Mouse (Mus musculus) lung, adult 2 months (tissue): ENCODE results near the gene Pdgfb. TPM values are rescaled to one million over a fixed set of nuclear protein-coding genes. Genes with fewer than 3 reads are reported as not detected.

Experiments used
- DNase-seq: peaks from one replicate; pipeline ENCODE4 v3.0.0; 2022
- H3K4me1 ChIP-seq: fragments of 200-500 bp; 2 replicates; pipeline ENCODE4 v1.6.1; 2011; ENCODE audit warnings: low read length; ENCODE audit not compliant: control insufficient read depth, insufficient read depth
- H3K4me3 ChIP-seq: fragments of 200-500 bp; replicated peaks from 2 replicates; pipeline ENCODE3; 2011; ENCODE audit warnings: low read depth, mild to moderate bottlenecking, control low read depth, low read length; ENCODE audit errors: extremely low read depth
- CTCF ChIP-seq: fragments of 200-500 bp; IDR thresholded peaks from 2 replicates; pipeline ENCODE4 v1.5.1; 2011; ENCODE audit warnings: mild to moderate bottlenecking, low read length, control low read depth; ENCODE audit not compliant: insufficient read depth
- POLR2A ChIP-seq: fragments of 200-500 bp; IDR thresholded peaks from 2 replicates; pipeline ENCODE4 v1.6.1; 2011; ENCODE audit warnings: low read depth, mild to moderate bottlenecking, control low read depth, low read length, borderline replicate concordance; ENCODE audit errors: extremely low read depth
- WGBS: fragments of 180-500 bp; shearing (Covaris S2); methylation state at CpG from one replicate; pipeline ENCODE4 v1.1.7; 2018; 5-methylcytosine and 5-hydroxymethylcytosine counted together
- polyA plus RNA-seq: library from polyadenylated mRNA; depleted of rRNA; stranded (reverse); fragments of >200 nt; gene quantifications from 2 replicates; pipeline ENCODE4 v1.2.3, GENCODE M21; 2012

Pdgfb gene
- polyA plus RNA-seq, 1 experiment, result 155 TPM

- peak; percentile 56 for DNase-seq
- TF ChIP-seq POLR2A (no peak), CTCF (no peak)
- WGBS, result under 1% methylated on average over 36 of the region's 36 CpGs
- H3K4me3 ChIP-seq, result peak overlapping the region; percentile 75
- H3K4me1 ChIP-seq, result peaks cover 12% of the 10 kb centered on the region
Observed at GRCm38 (mm10) chr15:80013256-80014030, 1.3 kb downstream of the Pdgfb start.

- peak overlapping the region; percentile 75 for H3K4me3 ChIP-seq
- under 1% methylated on average over 58 of the region's 60 CpGs for whole genome bisulfite sequencing
- peaks cover 12% of the 10 kb centered on the region for H3K4me1 ChIP-seq
- no peak for TF ChIP-seq CTCF
- peak; percentile 77; the same call in 1 of the 2 replicates for TF ChIP-seq POLR2A
- DNase-seq, result peak; percentile 87
Observed at GRCm38 (mm10) chr15:80012527-80013201, 2.1 kb downstream of the Pdgfb start.

- TF ChIP-seq CTCF (no peak), POLR2A (0 out of 2 replicates have a peak, but pooled peaks have one; percentile 6)
- DNase-seq, result peak; percentile 46
- Histone ChIP-seq H3K4me3 (peak overlapping the region; percentile 75), H3K4me1 (peaks cover 12% of the 10 kb centered on the region)
- WGBS, result 2% methylated on average over 56 of the region's 56 CpGs
Observed at GRCm38 (mm10) chr15:80011778-80012526, 2.8 kb downstream of the Pdgfb start.

GRCm38 (mm10) chr15:80011194-80011593 lies 3.6 kb downstream of the Pdgfb start:
- 30% methylated on average over 6 of the region's 6 CpGs for WGBS
- no peak for TF ChIP-seq CTCF
- no peak for DNase-seq
- H3K4me3 ChIP-seq, result peak overlapping the region; percentile 75
- peaks cover 12% of the 10 kb centered on the region for H3K4me1 ChIP-seq

- WGBS, result 12% methylated on average over 7 of the region's 7 CpGs
- Histone ChIP-seq H3K4me1 (peaks cover 13% of the 10 kb centered on the region), H3K4me3 (peak overlapping the region; percentile 1)
- peak; percentile 44 for DNase-seq
- TF ChIP-seq CTCF (no peak), POLR2A (0 out of 2 replicates have a peak, but pooled peaks have one; percentile 14)
Observed at GRCm38 (mm10) chr15:80010182-80010558, 4.6 kb downstream of the Pdgfb start.

- peak; percentile 41 for DNase-seq
- H3K4me3 ChIP-seq, result no peak overlapping the region
- 23% methylated on average over 10 of the region's 12 CpGs for WGBS
Observed at GRCm38 (mm10) chr15:80009421-80010181, 5.2 kb downstream of the Pdgfb start.

GRCm38 (mm10) chr15:80008461-80008860 lies 6.3 kb downstream of the Pdgfb start:
- Histone ChIP-seq H3K4me3 (no peak overlapping the region), H3K4me1 (peaks cover 21% of the 10 kb centered on the region)
- DNase-seq, result no peak
- TF ChIP-seq CTCF (no peak), POLR2A (no peak)
- 69% methylated on average over 6 of the region's 6 CpGs for WGBS

More at GRCm38 (mm10) chr15:80009421-80010181, 5.2 kb downstream of the Pdgfb start:
- H3K4me1 ChIP-seq, result peaks cover 11% of the 10 kb centered on the region
- TF ChIP-seq CTCF (no peak), POLR2A (no peak)

GRCm38 (mm10) chr15:80006156-80006555 lies 8.6 kb downstream of the Pdgfb start:
- WGBS, result 14% methylated on average over 7 of the region's 7 CpGs
- DNase-seq, result no peak
- TF ChIP-seq POLR2A (no peak), CTCF (no peak)
- Histone ChIP-seq H3K4me1 (peaks cover 24% of the 10 kb centered on the region), H3K4me3 (no peak overlapping the region)

GRCm38 (mm10) chr15:80005436-80005835 lies 9.3 kb downstream of the Pdgfb start:
- TF ChIP-seq CTCF (no peak), POLR2A (no peak)
- no peak for DNase-seq
- 40% methylated on average over 10 of the region's 10 CpGs for WGBS
- Histone ChIP-seq H3K4me1 (peaks cover 27% of the 10 kb centered on the region), H3K4me3 (no peak overlapping the region)
